Mouse (Mus musculus) retina, adult 2 months (tissue): Measurements from ENCODE around the gene Rbp7.
"Not testable (repeated sequence)": the region's sequence is repeated elsewhere in the genome, so short reads cannot be mapped to it uniquely, and the experiment has no call there.

ENCODE experiments used
- DNase-seq: peaks from one replicate; pipeline ENCODE4 v3.0.0-alpha.2; 2012; ENCODE audit warnings: low read depth, low spot score

The Rbp7 gene

DNA sequence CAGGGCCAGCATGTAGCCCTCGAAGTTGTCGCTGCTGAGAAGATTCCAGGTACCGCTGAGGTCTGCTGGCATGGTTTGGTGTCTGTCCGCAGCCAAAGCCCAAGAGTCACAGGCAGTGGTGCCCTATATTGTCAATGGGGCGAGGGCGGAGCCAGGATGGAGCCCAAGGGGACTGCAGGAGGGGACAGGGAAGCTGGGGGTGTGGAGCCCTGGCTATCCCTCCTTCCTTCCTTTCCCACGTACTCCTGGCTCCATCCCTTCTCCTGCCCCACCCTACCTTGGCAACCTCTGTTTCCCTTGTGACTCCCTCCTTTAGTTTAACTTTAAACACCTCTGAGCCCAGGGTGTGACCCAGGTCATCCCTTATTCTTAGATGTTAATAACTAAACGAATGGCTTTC, at the start of gene Rbp7:
Gene Rbp7 (minus strand): TSS at position 100 of the 400 bp plus-strand sequence.
- no peak for DNase-seq

DNA sequence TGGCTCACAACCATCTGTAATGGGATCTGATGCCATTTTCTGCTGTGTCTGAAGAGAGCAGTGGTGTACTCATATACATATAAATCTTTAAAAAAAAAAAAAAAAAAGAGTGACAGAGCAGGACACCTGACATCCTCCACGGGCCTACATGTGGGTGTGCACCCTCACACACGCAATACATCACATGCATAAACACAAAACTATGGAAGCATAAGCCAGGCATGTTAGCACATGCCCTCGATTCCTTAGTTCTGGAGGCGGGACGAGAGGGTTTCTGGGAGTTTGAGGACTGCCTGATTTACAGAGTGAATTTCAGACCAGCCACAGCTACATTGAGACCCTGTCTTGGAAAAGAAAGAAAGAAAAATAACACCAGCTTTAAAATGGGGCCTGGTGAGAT, 49.6 kb upstream of the Rbp7 start:
- DNase-seq: no peak

- DNase-seq: no peak
These were observed 45.0 kb upstream of the Rbp7 start for GRCm38 (mm10) chr4:149499790-149500189.

GRCm38 (mm10) chr4:149498901-149499300, 44.1 kb upstream of the Rbp7 start:
- no peak for DNase-seq

GRCm38 (mm10) chr4:149496612-149497011, 41.8 kb upstream of the Rbp7 start:
- DNase-seq: no peak

DNA sequence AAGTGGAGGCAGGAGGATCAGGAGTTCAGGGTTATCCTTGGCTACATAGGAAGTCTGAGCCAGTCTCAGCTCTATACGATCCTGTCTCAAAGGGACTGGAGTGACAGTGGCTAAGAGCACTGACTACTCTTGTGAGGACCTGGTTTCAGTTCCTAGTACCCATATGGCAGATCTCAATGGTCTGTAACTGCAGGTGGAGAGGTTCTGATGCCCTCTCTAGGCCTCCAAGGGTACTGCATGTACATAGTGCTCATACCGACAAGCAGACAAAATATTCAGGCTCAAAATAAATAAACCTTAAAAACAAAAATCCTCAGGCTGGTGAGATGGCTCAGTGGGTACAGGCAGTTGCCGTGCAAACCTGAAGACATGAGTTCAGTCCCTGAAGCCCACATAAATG, 36.4 kb upstream of the Rbp7 start:
- no peak for DNase-seq

DNA sequence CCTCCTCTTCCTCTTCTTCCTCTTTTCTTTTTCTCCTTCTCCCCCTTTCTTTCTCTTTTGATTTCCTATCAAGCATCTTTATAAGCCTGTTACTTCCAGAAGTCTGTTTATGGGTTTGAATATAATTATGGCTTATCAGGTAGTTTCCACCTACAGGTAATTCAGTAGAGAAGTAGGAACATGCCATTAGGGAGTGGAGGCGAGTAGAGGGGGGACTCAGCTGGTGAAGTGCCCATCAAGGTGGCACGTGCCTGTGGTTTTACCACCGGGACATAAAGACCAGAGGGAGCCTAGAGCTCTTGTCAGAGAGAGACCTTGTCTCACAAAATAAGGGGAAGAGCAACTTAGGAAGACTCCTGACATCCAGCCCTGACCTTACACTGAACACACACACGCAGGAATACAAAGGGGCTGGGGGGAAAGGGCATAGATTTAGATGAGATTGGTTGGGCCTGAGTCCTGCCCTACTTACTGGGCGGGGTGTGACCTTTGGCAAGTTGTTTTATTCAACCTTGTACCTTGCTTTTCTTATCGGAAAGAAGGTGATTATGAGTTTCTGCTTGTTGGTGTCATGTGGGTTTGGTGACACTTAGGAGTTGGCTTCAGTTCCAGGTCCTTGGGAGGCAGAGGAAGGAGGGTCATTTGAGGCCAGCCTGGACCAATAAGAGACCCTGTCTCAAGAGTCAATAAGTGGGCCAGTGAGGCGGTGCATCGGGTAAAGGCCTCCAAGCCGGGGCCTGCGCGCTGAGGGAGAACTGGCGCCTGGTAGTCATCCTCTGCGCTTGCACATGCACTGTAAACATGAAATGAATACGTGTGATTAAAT, 34.9 kb upstream of the Rbp7 start:
- DNase-seq: no peak

DNA sequence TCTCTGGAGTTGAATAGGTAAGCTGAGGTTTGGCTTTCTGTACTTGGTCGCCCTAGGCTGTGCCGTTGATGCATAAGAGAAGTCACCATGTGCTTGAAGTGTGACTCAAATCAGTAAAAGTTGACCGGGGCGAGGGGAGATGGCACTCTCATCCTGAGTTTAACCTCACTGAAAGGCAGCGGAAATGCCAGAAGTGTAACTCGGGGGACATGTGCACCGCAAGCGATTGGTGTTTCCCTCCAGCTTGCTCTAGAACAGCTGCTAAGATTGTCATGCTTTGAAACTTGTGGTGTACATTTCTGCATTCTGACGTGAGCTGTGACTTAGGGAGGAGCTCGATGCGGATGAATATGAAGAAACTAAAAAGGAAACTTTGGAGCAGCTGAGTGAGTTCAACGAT, 33.0 kb upstream of the Rbp7 start:
- DNase-seq: no peak

DNA sequence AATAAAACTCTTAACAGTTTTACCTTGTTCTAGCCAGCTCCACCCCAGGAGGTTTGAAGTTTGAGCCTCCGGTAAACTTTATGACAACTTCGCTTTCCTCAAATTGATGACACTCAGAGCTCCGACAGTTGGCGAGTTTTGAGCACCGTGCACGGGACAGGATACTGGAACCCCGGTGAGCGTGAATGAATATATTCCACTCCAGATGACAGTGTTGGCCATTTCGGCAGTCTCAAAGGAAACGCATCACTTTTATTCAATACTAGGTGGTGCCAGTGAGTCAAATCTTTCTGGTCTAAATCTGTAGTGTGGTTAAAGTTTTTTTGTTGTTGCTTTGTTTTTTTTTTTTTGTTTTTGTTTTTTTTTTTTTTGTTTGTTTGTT, 31.0 kb upstream of the Rbp7 start:
- DNase-seq: no peak

GRCm38 (mm10) chr4:149485053-149485824, 30.5 kb upstream of the Rbp7 start, which contains the start of the genes Nmnat1 and Lzic:
Nmnat1 (minus strand) TSS chr4:149485202.
Lzic (plus strand) TSS chr4:149485229.
- peak; percentile 81 for DNase-seq

DNA sequence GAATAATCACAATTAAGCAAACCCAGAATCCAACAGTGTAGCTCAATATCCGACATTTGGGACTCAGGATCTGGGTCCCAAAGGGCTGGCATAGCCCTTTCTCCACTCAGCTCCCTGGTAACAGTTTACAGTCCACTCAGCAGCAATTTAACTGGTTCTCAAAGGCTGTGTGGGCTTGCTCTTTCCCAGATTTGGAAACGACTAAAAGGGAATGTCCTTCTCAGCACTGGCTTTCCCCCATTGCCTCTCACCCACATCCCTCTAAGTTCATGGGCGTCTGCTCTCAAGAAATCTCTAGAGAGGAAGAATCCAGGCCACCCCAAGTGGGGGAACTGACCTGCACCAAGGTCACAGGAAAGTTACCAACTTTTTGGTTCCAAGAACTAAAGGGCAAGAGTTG, 29.8 kb upstream of the Rbp7 start:
- no peak for DNase-seq

GRCm38 (mm10) chr4:149477078-149477477, 22.3 kb upstream of the Rbp7 start, which contains the start of gene Tmem274:
Tmem274 (plus strand) TSS chr4:149477378.
- DNase-seq: no peak

DNA sequence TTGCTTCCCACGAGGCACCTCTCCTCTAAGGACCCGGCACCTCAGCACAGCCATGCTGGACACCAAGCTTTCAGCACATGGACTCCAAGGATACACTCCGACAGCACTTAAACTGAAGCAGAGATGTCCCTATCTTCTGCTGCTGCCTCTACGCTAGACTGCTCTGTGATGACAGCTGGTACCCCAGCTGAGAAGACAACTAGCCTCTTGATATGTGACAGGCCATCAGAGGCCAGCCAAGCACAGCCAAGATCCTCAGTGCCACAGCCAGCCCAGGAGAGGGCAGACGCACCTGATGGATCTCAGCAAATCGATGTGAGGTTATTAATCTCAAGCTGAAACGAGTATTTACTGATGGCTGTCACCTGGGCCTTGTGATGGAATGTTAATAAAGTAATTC, 20.3 kb upstream of the Rbp7 start:
- no peak for DNase-seq

DNA sequence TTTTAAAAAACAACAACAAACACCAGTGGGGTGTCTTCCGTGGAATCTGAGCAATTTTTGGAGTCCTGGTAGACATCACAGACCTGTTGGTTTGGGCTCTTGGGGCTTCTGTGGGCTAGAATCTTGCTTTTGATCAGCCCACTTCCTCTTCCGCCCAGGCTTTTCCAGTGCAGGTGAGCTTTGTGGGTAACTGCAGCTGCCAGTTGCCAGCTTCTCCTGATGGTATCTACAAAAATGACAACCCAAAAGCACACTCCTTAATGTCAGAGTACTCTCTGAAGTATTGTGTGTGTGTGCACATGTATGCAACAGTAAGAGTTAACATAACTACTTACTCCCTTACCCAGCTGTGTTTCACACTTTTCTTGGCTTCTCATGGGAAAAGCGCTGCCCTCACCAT, 14.8 kb upstream of the Rbp7 start:
- no peak for DNase-seq

DNA sequence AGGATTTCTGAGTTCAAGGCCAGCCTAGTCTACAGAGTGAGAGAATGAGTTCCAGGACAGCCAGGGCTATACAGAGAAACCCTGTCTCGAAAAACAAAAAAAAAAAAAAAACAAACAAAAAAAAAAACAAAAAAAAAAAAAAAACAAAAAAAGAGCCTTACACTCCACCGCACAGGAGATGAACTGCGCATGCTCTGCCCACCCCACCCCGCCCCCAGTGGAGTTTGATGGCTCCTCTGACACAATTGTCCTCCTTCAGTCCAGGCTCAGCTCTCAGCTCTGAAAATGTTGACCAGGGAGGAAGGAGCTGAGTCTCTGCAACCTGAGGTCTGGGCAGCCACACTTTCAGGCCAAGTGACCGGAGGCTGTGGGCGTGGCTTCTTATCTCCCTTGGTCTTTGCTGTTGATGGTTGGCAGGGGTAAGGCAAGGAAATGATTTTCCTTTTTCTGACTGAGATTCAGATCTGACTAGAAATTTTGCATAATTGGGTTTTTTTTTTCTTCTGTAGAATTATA, 8.7 kb upstream of the Rbp7 start:
- no peak for DNase-seq

- DNase-seq: no peak
These were observed 7.7 kb upstream of the Rbp7 start for GRCm38 (mm10) chr4:149462305-149462971.

GRCm38 (mm10) chr4:149461579-149462304, 7.0 kb upstream of the Rbp7 start:
- no peak for DNase-seq

- DNase-seq: not testable (repeated sequence)
These were observed 5.7 kb upstream of the Rbp7 start for GRCm38 (mm10) chr4:149460475-149460874.

DNA sequence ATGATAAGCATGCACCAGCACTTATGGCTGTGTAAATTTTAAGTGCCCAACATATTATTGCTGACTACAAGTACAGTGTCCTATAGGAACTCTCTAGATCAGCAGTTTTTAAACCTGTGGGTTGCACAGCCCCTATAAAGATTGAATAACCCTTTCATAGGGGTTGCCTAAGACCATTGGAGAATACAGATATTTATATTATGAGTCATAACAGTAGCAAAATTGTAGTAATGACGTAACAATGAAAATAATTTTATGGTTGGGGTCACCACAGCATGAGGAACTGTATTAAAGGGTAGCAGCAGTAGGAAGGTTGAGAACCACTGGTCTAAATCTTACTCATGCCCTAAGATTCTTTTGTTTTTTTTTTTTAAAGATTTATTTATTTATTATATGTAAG, 4.6 kb upstream of the Rbp7 start:
- no peak for DNase-seq

DNA sequence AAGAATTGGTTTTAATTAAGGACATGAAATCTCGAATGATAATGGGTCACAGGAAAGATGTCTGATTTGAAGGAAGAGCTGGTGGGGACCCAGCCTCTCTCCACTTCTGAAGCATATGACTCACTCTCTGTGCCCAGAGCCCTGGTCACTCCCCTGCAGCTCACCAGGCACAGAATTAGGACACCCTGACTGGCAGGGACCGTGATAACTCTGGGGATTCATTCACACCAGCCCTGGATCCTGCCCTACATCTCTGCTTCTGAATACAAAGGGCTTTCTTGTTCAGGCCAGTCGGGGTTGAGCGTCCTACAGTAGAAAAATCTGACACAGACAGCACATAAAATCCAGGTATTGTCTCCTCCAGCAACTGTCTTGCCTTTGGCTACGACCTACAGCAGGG, 3.7 kb upstream of the Rbp7 start:
- no peak for DNase-seq

DNA sequence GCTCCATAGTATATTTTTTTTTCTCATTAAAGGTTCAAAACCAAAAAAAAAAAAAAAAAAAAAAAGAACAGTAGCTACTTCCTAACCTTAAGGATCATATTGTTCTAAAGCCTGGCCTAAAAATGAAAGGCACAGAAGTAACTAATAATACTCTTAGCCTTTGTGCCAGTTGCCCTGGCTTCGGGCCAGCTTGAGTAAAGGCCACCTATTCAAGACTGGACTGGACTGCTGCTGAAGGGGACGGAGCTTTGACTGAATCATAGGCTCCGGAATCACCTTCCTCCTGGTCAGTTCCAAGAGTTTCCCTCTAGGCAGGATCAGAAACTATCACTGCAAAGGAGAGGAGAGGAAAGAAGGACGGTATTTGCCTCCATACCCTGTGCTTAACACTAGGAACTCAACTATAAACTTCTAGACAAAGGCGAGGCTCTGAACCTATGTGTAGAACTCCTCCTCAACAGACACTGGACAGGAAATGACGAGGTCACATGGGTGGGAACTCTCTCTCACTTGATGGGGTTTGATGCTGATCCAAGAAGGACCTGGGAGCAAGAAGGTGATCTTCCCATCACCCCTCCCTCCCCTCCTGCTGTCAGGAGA, 3.2 kb upstream of the Rbp7 start:
- no peak for DNase-seq
